Mouse (Mus musculus) stomach, postnatal 0 days (tissue): ENCODE results near the gene Olfr1426. TPM values are rescaled to one million over a fixed set of nuclear protein-coding genes. Genes with fewer than 3 reads are reported as not detected.

Experiments used
- ATAC-seq: fragments of 200-750 bp; cut with Nextera tagmentation; 2 replicates; pipeline ENCODE4 v1.8.0; 2017; ENCODE audit not compliant: low FRiP score, low TSS enrichment
- DNase-seq: peaks from one replicate; pipeline ENCODE4 v3.0.0-alpha.2; 2016; ENCODE audit warnings: low spot score
- H3K27ac ChIP-seq: fragments of 300-500 bp; sonication (generic); replicated peaks from 2 replicates; pipeline ENCODE4 v1.5.1; 2014; ENCODE audit warnings: mild to moderate bottlenecking, control low read depth
- H3K27me3 ChIP-seq: fragments of 300-500 bp; sonication (generic); 2 replicates; pipeline ENCODE4 v1.6.1; 2014; ENCODE audit warnings: low read length; ENCODE audit not compliant: control insufficient read depth, insufficient read depth
- H3K36me3 ChIP-seq: fragments of 300-500 bp; sonication (generic); 2 replicates; pipeline ENCODE4 v1.6.1; 2014; ENCODE audit warnings: low read length, mixed read lengths; ENCODE audit not compliant: control insufficient read depth, insufficient read depth
- H3K4me1 ChIP-seq: fragments of 300-500 bp; sonication (generic); replicated peaks from 2 replicates; pipeline ENCODE4 v1.6.1; 2014; ENCODE audit warnings: antibody characterized with exemption; ENCODE audit not compliant: control insufficient read depth, insufficient read depth
- H3K4me2 ChIP-seq: fragments of 300-500 bp; sonication (generic); replicated peaks from 2 replicates; pipeline ENCODE4 v1.6.1; 2014; ENCODE audit warnings: low read depth, mild to moderate bottlenecking, control low read depth, moderate library complexity
- H3K4me3 ChIP-seq: fragments of 300-500 bp; sonication (generic); 2 replicates; pipeline ENCODE4 v1.5.1; 2014; ENCODE audit warnings: low read depth, low read length, control low read depth
- H3K9ac ChIP-seq: fragments of 300-500 bp; sonication (generic); 2 replicates; pipeline ENCODE4 v1.6.1; 2014; ENCODE audit warnings: mild to moderate bottlenecking, low read length, control low read depth, mixed read lengths
- H3K9me3 ChIP-seq: fragments of 300-500 bp; sonication (generic); 2 replicates; pipeline ENCODE4 v1.6.1; 2016; ENCODE audit warnings: low read length; ENCODE audit not compliant: control insufficient read depth
- CTCF ChIP-seq: IDR thresholded peaks from 2 replicates; pipeline ENCODE4 v1.5.1; 2016; ENCODE audit warnings: antibody characterized with exemption, low read depth, mild to moderate bottlenecking, moderate library complexity
- EP300 ChIP-seq: optimal IDR thresholded peaks from 2 replicates; pipeline ENCODE3; 2016; ENCODE audit warnings: antibody characterized with exemption
- WGBS: fragments of 180-500 bp; shearing (Covaris S2); extraction: QIAGEN DNeasy Blood & Tissue Kit; methylation state at CpG from one replicate; pipeline ENCODE4 v1.1.7; 2014; 5-methylcytosine and 5-hydroxymethylcytosine counted together
- polyA plus RNA-seq: library from polyadenylated mRNA; unstranded; fragments of >200 nt; fragmentation: Nextera tagmentation; extraction: Ambion mirVana; gene quantifications from 2 replicates; pipeline ENCODE4 v1.2.1, GENCODE M21; 2015

Olfr1426 gene
- polyA plus RNA-seq, 1 experiment from 2014 or later = not detected

- 89% methylated on average over 5 of the region's 5 CpGs for WGBS
- no peak for TF ChIP-seq CTCF
- no peak for TF ChIP-seq EP300
- no peak for DNase-seq
- Histone ChIP-seq H3K27me3 (no peaks in the 10 kb centered on the region), H3K4me2 (no peak overlapping the region), H3K9ac (no peak overlapping the region), H3K27ac (no peak overlapping the region), H3K4me1 (no peaks in the 10 kb centered on the region), H3K9me3 (no peaks in the 10 kb centered on the region), H3K36me3 (no peaks in the 10 kb centered on the region), H3K4me3 (no peak overlapping the region)
- no peak for ATAC-seq
Observed at GRCm38 (mm10) chr19:12043163-12043562, 48.6 kb downstream of the Olfr1426 start.

GRCm38 (mm10) chr19:12041217-12041616, 50.6 kb downstream of the Olfr1426 start, which contains the start of gene Olfr1423:
Olfr1423 (minus strand) TSS chr19:12041317.
- no peaks in the 10 kb centered on the region for H3K27me3 ChIP-seq
- TF ChIP-seq EP300 (no peak), CTCF (no peak)
- no peak within 1 kb of the TSS for H3K4me2 ChIP-seq
- no peak within 1 kb of the TSS for H3K4me3 ChIP-seq
- ATAC-seq (no peak), DNase-seq (no peak)
- H3K9me3 ChIP-seq = no peaks in the 10 kb centered on the region
- no peaks in the 10 kb centered on the region for H3K36me3 ChIP-seq
- H3K9ac ChIP-seq = no peak within 1 kb of the TSS
- H3K4me1 ChIP-seq = no peaks in the 10 kb centered on the region
- no peak within 1 kb of the TSS for H3K27ac ChIP-seq
- WGBS = 50% methylated on average over 2 of the region's 2 CpGs

- no peak for DNase-seq
- TF ChIP-seq CTCF (no peak), EP300 (no peak)
- H3K9ac ChIP-seq = no peak overlapping the region
Observed at GRCm38 (mm10) chr19:12037727-12038126, 54.1 kb downstream of the Olfr1426 start.

More at GRCm38 (mm10) chr19:12037727-12038126, 54.1 kb downstream of the Olfr1426 start:
- no peaks in the 10 kb centered on the region for H3K36me3 ChIP-seq
- no peak overlapping the region for H3K4me2 ChIP-seq
- no peak overlapping the region for H3K27ac ChIP-seq
- H3K27me3 ChIP-seq = no peaks in the 10 kb centered on the region
- no peaks in the 10 kb centered on the region for H3K4me1 ChIP-seq
- H3K4me3 ChIP-seq = no peak overlapping the region
- H3K9me3 ChIP-seq = no peaks in the 10 kb centered on the region
- ATAC-seq = no peak

Other genes with a start within 250 kb of the Olfr1426 start
- gene Olfr1418, start 230.9 kb downstream of the Olfr1426 start, polyA plus RNA-seq = not detected in 2 replicates
- gene Olfr1419, start 216.9 kb downstream of the Olfr1426 start, polyA plus RNA-seq = not detected in 2 replicates
- 0.06 and 0.08 TPM in 2 replicates for gene Olfr1420, start 205.4 kb downstream of the Olfr1426 start, polyA plus RNA-seq
- 5.7 and 6.6 TPM in 2 replicates for gene Patl1, start 179.6 kb downstream of the Olfr1426 start, polyA plus RNA-seq
- gene Osbp, start 126.1 kb downstream of the Olfr1426 start, polyA plus RNA-seq = 4.3 and 4.5 TPM in 2 replicates
- gene Olfr1423, start 50.7 kb downstream of the Olfr1426 start, polyA plus RNA-seq = not detected in 2 replicates
- not detected in 2 replicates for gene Olfr1424, start 29.3 kb downstream of the Olfr1426 start, polyA plus RNA-seq
- not detected in 2 replicates for gene Olfr1425, start 14.3 kb downstream of the Olfr1426 start, polyA plus RNA-seq
- not detected in 2 replicates for gene Olfr1427, start 11.3 kb upstream of the Olfr1426 start, polyA plus RNA-seq
- not detected in 2 replicates for gene Olfr1428, start 23.9 kb upstream of the Olfr1426 start, polyA plus RNA-seq
- gene Olfr76, start 31.2 kb upstream of the Olfr1426 start, polyA plus RNA-seq = not detected in 2 replicates
- not detected in 2 replicates for gene Olfr1555-ps1, start 78.1 kb upstream of the Olfr1426 start, polyA plus RNA-seq
- gene Olfr1431, start 108.6 kb upstream of the Olfr1426 start, polyA plus RNA-seq = not detected in 2 replicates
- not detected in 2 replicates for gene Olfr1432, start 140.6 kb upstream of the Olfr1426 start, polyA plus RNA-seq
- not detected in 2 replicates for gene Olfr262, start 149.6 kb upstream of the Olfr1426 start, polyA plus RNA-seq
- gene Olfr235, start 169.0 kb upstream of the Olfr1426 start, polyA plus RNA-seq = not detected in 2 replicates
- not detected in 2 replicates for gene Olfr1434, start 187.8 kb upstream of the Olfr1426 start, polyA plus RNA-seq
- not detected in 2 replicates for gene Olfr1436, start 207.1 kb upstream of the Olfr1426 start, polyA plus RNA-seq
- gene Olfr1437, start 233.1 kb upstream of the Olfr1426 start, polyA plus RNA-seq = not detected in 2 replicates
- 0.04 TPM in 1 of 2 replicates, not detected in the other for gene Olfr1438-ps1, start 243.9 kb upstream of the Olfr1426 start, polyA plus RNA-seq